Mouse (Mus musculus) common myeloid progenitor, adult 5-6 weeks (primary cell): ENCODE measurements around the gene Usp17lc. TPM values are rescaled to one million over a fixed set of nuclear protein-coding genes. Genes with fewer than 3 reads are reported as not detected.
"Not testable (repeated sequence)": the region's sequence is repeated elsewhere in the genome, so short reads cannot be mapped to it uniquely, and the experiment has no call there.

Source experiments
- ATAC-seq: replicated peaks from 2 replicates; pipeline ENCODE4 v1.8.0; 2016; ENCODE audit warnings: low read depth, mild to moderate bottlenecking, moderate TSS enrichment, inconsistent platforms; ENCODE audit not compliant: poor library complexity, severe bottlenecking
- total RNA-seq: library from RNA; stranded (forward); fragments of 200-1000, 187-1606 nt; gene quantifications from 2 replicates; pipeline ENCODE4 v1.2.3, GENCODE M21; 2017

Gene Usp17lc
- not detected in 2 replicates for total RNA-seq

GRCm38 (mm10) chr7:103414772-103415171 is at the start of gene Usp17lc:
Gene Usp17lc (plus strand): TSS chr7:103415072.
- ATAC-seq = not testable (repeated sequence)

- no peak for ATAC-seq
Measured at GRCm38 (mm10) chr7:103386077-103386476, 28.8 kb upstream of the Usp17lc start, which contains the start of gene Olfr603. Gene Olfr603 (minus strand): TSS chr7:103386177.

- no peak for ATAC-seq
Measured at GRCm38 (mm10) chr7:103397758-103398157, 17.1 kb upstream of the Usp17lc start.

GRCm38 (mm10) chr7:103398981-103399380 is 15.9 kb upstream of the Usp17lc start:
- ATAC-seq = no peak

- not testable (repeated sequence) for ATAC-seq
Measured at GRCm38 (mm10) chr7:103406521-103407055, 8.3 kb upstream of the Usp17lc start.

- no peak for ATAC-seq
Measured at GRCm38 (mm10) chr7:103445339-103445738, 30.5 kb downstream of the Usp17lc start, which contains the start of gene Olfr605. Gene Olfr605 (minus strand): TSS chr7:103445439.

- no peak for ATAC-seq
Measured at GRCm38 (mm10) chr7:103448746-103449145, 33.9 kb downstream of the Usp17lc start, which contains the start of gene Olfr606. Gene Olfr606 (plus strand): TSS chr7:103449046.

- ATAC-seq = no peak
Measured at GRCm38 (mm10) chr7:103460590-103460989, 45.7 kb downstream of the Usp17lc start.

Other genes starting within 250 kb of the Usp17lc start
- gene Olfr591, start 236.7 kb upstream of the Usp17lc start, total RNA-seq = not detected in 2 replicates
- not detected in 2 replicates for gene Olfr592, start 230.3 kb upstream of the Usp17lc start, total RNA-seq
- not detected in 2 replicates for gene Olfr593, start 203.2 kb upstream of the Usp17lc start, total RNA-seq
- not detected in 2 replicates for gene Olfr594, start 198.1 kb upstream of the Usp17lc start, total RNA-seq
- not detected in 2 replicates for gene Usp17ld, start 162.6 kb upstream of the Usp17lc start, total RNA-seq
- not detected in 2 replicates for gene Olfr596, start 109.4 kb upstream of the Usp17lc start, total RNA-seq
- not detected in 2 replicates for gene Olfr597, start 98.8 kb upstream of the Usp17lc start, total RNA-seq
- gene Olfr598, start 91.5 kb upstream of the Usp17lc start, total RNA-seq = not detected in 2 replicates
- gene Olfr599, start 79.2 kb upstream of the Usp17lc start, total RNA-seq = not detected in 2 replicates
- not detected in 2 replicates for gene Olfr600, start 65.4 kb upstream of the Usp17lc start, total RNA-seq
- gene Olfr601, start 52.4 kb upstream of the Usp17lc start, total RNA-seq = not detected in 2 replicates
- not detected in 2 replicates for gene Olfr603, start 28.9 kb upstream of the Usp17lc start, total RNA-seq
- not detected in 2 replicates for gene Olfr605, start 30.4 kb downstream of the Usp17lc start, total RNA-seq
- not detected in 2 replicates for gene Olfr606, start 34.0 kb downstream of the Usp17lc start, total RNA-seq
- gene Olfr607, start 49.1 kb downstream of the Usp17lc start, total RNA-seq = not detected in 2 replicates
- not detected in 2 replicates for gene Olfr608, start 54.8 kb downstream of the Usp17lc start, total RNA-seq
- not detected in 2 replicates for gene Olfr609, start 83.0 kb downstream of the Usp17lc start, total RNA-seq
- not detected in 2 replicates for gene Olfr610, start 97.0 kb downstream of the Usp17lc start, total RNA-seq
- gene Olfr611, start 105.8 kb downstream of the Usp17lc start, total RNA-seq = not detected in 2 replicates
- not detected in 2 replicates for gene Olfr612, start 127.6 kb downstream of the Usp17lc start, total RNA-seq
- gene Olfr613, start 133.0 kb downstream of the Usp17lc start, total RNA-seq = not detected in 2 replicates
- not detected in 2 replicates for gene Olfr615, start 141.0 kb downstream of the Usp17lc start, total RNA-seq
- not detected in 2 replicates for gene Olfr616, start 154.1 kb downstream of the Usp17lc start, total RNA-seq
- not detected in 2 replicates for gene Olfr617, start 158.0 kb downstream of the Usp17lc start, total RNA-seq
- not detected in 2 replicates for gene Olfr618, start 175.0 kb downstream of the Usp17lc start, total RNA-seq
- gene Olfr619, start 185.5 kb downstream of the Usp17lc start, total RNA-seq = not detected in 2 replicates
- gene Olfr620, start 197.5 kb downstream of the Usp17lc start, total RNA-seq = not detected in 2 replicates
- not detected in 2 replicates for gene Olfr622, start 227.6 kb downstream of the Usp17lc start, total RNA-seq
- not detected in 2 replicates for gene Olfr623, start 248.6 kb downstream of the Usp17lc start, total RNA-seq